Mouse (Mus musculus): ENCODE measurements around the gene Slc9a3r1. TPM values are rescaled to one million over a fixed set of nuclear protein-coding genes. Genes with fewer than 3 reads are reported as not detected.
A peak's percentile ranks its signal among the peaks of the same experiment; 100 is the strongest.

Slc9a3r1 gene
- polyA plus RNA-seq, 1 experiment from 2014 or later, result 60.5 TPM

DNA sequence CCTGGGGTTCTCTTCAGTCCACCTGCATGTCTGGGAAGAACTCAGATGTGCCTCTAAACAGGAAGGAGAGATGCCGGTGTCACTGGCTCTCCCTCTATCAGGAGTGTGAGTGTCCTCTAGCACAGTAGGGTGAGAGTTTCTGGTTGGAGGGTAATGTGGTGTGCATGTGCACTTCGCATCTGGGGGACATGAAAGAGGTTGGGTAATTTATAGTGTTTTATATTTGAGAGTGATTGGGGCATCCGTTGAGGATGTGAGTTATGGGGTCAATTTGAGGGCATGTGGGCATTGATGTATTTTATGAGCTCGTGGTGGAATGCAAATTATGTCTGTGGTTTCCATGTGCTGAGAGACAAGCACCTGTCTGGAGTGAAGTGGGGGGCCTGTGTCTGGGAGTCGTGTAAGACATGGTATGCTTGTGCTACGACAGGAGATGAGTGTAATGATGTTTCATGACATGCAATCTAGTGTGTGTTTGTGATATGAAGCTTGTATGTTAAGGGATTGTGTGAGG is 12.3 kb upstream of the Slc9a3r1 start:
- Histone ChIP-seq H3K27ac (no peak overlapping the region), H3K4me3 (replicated peaks; ENCODE audit: low read length) (no peak overlapping the region), H3K27me3 (ENCODE audit: control insufficient read depth, insufficient read depth, low read length) (peaks cover 31% of the 10 kb centered on the region), H3K9ac (no peak overlapping the region), H3K9me3 (ENCODE audit: control insufficient read depth, low read length) (no peaks in the 10 kb centered on the region), H3K36me3 (replicated peaks; ENCODE audit: control insufficient read depth, insufficient read depth) (no peaks in the 10 kb centered on the region), H3K4me1 (replicated peaks; ENCODE audit: control insufficient read depth, insufficient read depth, low read length) (no peaks in the 10 kb centered on the region; the same call in 1 of the 2 replicates), H3K4me2 (replicated peaks) (no peak overlapping the region)
- ATAC-seq (ENCODE audit: low FRiP score) (no peak), DNase-seq (ENCODE audit: low spot score) (no peak)
- 78% methylated on average over 6 of the region's 6 CpGs for WGBS

DNA sequence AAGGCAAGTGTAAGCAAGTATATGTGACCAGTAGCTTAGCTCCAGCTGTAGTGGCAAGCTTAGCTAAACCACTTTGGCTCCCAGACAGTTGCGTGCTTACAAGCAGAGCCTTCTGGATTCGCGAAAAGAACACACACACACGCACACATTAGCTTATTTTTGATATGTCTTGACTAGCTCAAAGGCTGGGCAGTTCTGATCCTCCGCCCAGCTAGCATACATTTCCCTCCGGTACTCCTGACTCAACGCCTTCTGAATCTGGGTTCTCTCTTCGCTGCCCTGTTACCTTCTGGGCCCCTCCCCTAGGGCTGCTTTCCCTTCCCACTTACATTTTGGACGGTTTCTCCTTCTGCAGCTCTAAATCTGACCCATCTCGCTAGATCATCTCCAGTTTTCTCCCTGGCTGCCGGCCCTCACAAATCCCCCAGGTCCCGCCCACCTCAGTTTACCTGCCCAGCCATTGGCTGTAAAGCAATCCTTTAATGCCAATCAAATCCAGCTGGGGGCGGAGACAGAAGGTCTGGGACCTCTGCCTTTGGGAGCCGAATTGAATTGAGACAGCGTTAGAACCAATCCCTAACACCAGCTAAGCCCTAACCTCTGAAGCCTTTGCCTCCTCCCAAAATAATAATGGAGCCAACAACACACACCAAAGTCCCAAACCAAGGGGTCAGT is 11.2 kb upstream of the Slc9a3r1 start:
- Histone ChIP-seq H3K9me3 (ENCODE audit: control insufficient read depth, low read length) (no peaks in the 10 kb centered on the region), H3K4me2 (replicated peaks) (peak overlapping the region; percentile 53), H3K4me1 (replicated peaks; ENCODE audit: control insufficient read depth, insufficient read depth, low read length) (no peaks in the 10 kb centered on the region; the same call in 1 of the 2 replicates), H3K27me3 (ENCODE audit: control insufficient read depth, insufficient read depth, low read length) (peaks cover 42% of the 10 kb centered on the region), H3K9ac (peak overlapping the region; percentile 56), H3K4me3 (replicated peaks; ENCODE audit: low read length) (peak overlapping the region; percentile 27), H3K27ac (no peak overlapping the region), H3K36me3 (replicated peaks; ENCODE audit: control insufficient read depth, insufficient read depth) (no peaks in the 10 kb centered on the region)
- 5% methylated on average over 15 of the region's 15 CpGs for WGBS
- ATAC-seq (ENCODE audit: low FRiP score) (peak; percentile 69), DNase-seq (ENCODE audit: low spot score) (peak; percentile 81)

DNA sequence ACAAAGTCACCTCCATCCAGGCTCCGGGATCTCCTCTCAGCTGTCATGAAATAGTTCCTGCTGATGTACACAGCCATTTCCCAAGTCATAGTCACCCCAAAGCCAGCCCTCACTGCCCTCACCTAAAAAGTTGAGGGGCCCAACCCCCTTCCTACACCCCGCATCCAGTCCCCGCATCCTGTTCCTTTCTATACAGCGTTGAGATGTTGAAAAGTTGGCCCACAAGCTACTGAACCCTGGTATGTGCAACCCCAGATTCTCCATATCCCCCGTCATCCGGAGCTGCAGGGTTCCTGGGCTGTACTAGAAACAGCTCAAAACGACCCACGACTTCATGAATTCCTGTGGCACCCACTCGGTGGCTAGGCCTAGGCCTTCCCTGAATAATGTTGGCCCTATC is 10.1 kb upstream of the Slc9a3r1 start:
- H3K27me3 ChIP-seq (ENCODE audit: control insufficient read depth, insufficient read depth, low read length), result peaks cover 44% of the 10 kb centered on the region
- no peak overlapping the region for H3K27ac ChIP-seq
- H3K9ac ChIP-seq, result no peak overlapping the region
- no peaks in the 10 kb centered on the region; the same call in 1 of the 2 replicates for H3K4me1 ChIP-seq (replicated peaks; ENCODE audit: control insufficient read depth, insufficient read depth, low read length)
- no peak for DNase-seq (ENCODE audit: low spot score)
- no peaks in the 10 kb centered on the region for H3K36me3 ChIP-seq (replicated peaks; ENCODE audit: control insufficient read depth, insufficient read depth)
- H3K9me3 ChIP-seq (ENCODE audit: control insufficient read depth, low read length), result no peaks in the 10 kb centered on the region
- ATAC-seq (ENCODE audit: low FRiP score), result no peak
- H3K4me2 ChIP-seq (replicated peaks), result no peak overlapping the region
- WGBS, result 82% methylated on average over 9 of the region's 9 CpGs
- H3K4me3 ChIP-seq (replicated peaks; ENCODE audit: low read length), result no peak overlapping the region

DNA sequence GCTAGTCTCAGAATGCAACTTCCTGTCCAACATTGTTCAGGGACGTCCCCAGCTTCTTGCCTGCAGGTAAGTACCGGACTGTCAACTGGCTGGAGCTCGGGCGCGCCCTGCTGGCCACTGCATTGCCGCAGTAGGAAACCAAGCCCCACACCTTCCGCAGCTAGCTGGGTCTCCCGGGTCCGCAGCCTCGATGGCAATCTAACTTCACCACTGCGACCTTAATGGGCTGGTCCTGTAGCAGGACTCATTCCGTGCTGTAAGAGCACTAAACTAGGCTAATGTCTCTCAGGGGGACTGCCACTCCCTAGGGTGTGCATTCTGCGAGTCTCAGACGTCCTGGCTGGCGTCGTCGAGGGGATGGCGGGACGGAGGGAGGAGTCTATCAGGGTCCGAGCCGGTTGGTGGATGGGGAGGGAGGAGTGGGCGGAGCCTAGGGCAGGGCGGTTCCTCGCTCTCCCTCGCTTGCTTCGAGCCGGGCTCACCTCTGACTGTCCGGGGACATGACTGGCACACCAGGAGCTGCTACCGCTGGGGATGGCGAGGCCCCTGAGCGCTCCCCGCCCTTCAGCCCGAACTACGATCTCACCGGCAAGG is 9.3 kb upstream of the Slc9a3r1 start:
- peak overlapping the region; percentile 8 for H3K4me3 ChIP-seq (replicated peaks; ENCODE audit: low read length)
- under 1% methylated on average over 33 of the region's 35 CpGs for WGBS
- peaks cover 44% of the 10 kb centered on the region for H3K27me3 ChIP-seq (ENCODE audit: control insufficient read depth, insufficient read depth, low read length)
- DNase-seq (ENCODE audit: low spot score) (peak; percentile 66), ATAC-seq (ENCODE audit: low FRiP score) (peak; percentile 38; the same call in 1 of the 2 replicates)
- H3K9me3 ChIP-seq (ENCODE audit: control insufficient read depth, low read length), result no peaks in the 10 kb centered on the region
- H3K4me1 ChIP-seq (replicated peaks; ENCODE audit: control insufficient read depth, insufficient read depth, low read length), result no peaks in the 10 kb centered on the region; the same call in 1 of the 2 replicates
- H3K4me2 ChIP-seq (replicated peaks), result peak overlapping the region; percentile 27
- H3K9ac ChIP-seq, result no peak overlapping the region
- H3K27ac ChIP-seq, result no peak overlapping the region
- no peaks in the 10 kb centered on the region for H3K36me3 ChIP-seq (replicated peaks; ENCODE audit: control insufficient read depth, insufficient read depth)

DNA sequence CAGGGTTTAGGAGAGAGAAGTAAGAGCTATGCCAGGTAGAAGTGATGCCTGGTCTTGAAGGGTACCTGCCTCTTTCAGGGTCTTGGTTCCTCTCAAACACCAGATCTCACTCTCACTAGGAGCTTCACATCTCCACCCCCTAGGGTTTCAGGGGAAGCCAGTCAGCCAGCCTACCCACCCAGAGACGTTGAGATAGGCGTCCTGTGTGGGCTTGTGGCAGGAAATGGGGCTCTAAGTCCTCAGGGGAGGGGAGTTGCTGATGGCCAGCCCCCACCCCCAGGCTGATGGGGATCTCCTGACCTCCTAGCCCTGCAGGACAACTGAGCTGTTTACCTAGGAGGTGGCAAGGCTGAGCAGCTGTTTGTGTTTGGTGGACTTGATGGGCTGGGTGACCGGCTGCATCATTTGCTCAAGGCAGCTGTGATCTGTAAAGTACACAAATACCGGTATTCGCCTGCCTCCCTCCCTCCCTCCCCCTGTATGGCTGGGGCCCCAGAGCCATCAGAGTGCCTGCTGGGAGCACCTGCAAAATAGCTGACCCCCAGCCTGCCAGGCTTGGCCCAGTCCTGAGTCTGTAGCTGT is 8.0 kb upstream of the Slc9a3r1 start:
- H3K9me3 ChIP-seq (ENCODE audit: control insufficient read depth, low read length), result no peaks in the 10 kb centered on the region
- WGBS, result 17% methylated on average over 5 of the region's 5 CpGs
- H3K4me2 ChIP-seq (replicated peaks), result no peak overlapping the region
- DNase-seq (ENCODE audit: low spot score) (no peak), ATAC-seq (ENCODE audit: low FRiP score) (no peak)
- no peak overlapping the region for H3K4me3 ChIP-seq (replicated peaks; ENCODE audit: low read length)
- no peak overlapping the region for H3K9ac ChIP-seq
- no peaks in the 10 kb centered on the region; the same call in 1 of the 2 replicates for H3K4me1 ChIP-seq (replicated peaks; ENCODE audit: control insufficient read depth, insufficient read depth, low read length)
- H3K36me3 ChIP-seq (replicated peaks; ENCODE audit: control insufficient read depth, insufficient read depth), result no peaks in the 10 kb centered on the region
- H3K27me3 ChIP-seq (ENCODE audit: control insufficient read depth, insufficient read depth, low read length), result peaks cover 44% of the 10 kb centered on the region
- no peak overlapping the region for H3K27ac ChIP-seq

DNA sequence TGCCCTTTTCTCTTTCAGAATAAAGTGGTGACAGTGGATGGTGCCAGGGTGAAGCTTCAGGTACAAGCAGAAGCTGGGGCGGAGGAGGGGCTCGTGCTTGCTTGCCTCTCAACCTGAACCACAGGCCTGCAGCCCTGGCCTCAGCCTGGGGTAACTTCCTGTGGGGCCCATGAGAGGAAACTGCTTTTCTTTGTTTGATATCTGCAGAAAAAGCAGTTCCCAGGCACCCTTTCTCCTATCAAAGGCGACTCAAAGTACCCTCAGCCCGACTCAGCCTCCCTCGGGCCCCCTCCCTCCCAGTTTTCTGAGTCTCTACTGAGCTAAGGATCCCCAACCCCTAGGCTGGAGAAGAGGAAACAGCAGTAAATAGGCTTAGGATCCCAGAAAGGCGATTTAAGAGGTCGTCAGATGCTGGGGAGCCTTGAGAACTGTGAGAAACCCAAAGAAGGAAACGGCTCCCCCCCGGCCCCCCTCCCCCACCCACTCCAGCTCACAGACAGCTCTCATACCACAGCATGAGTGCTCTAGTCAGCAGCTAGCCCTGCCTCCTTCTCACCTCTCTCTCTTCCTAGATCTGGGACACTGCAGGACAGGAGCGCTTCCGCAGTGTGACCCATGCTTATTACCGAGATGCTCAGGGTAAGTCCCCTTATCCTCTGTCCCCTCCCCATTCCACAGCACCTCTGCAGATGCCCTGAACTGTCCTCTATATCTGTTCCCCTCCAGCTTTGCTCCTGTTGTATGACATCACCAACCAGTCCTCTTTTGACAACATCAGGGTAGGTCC is 5.0 kb upstream of the Slc9a3r1 start:
- H3K9me3 ChIP-seq (ENCODE audit: control insufficient read depth, low read length), result no peaks in the 10 kb centered on the region
- no peaks in the 10 kb centered on the region for H3K36me3 ChIP-seq (replicated peaks; ENCODE audit: control insufficient read depth, insufficient read depth)
- H3K27ac ChIP-seq, result no peak overlapping the region
- DNase-seq (ENCODE audit: low spot score), result no peak
- peaks cover 4% of the 10 kb centered on the region; the same call in 1 of the 2 replicates for H3K4me1 ChIP-seq (replicated peaks; ENCODE audit: control insufficient read depth, insufficient read depth, low read length)
- H3K27me3 ChIP-seq (ENCODE audit: control insufficient read depth, insufficient read depth, low read length), result peaks cover 61% of the 10 kb centered on the region
- H3K4me3 ChIP-seq (replicated peaks; ENCODE audit: low read length), result no peak overlapping the region
- no peak for ATAC-seq (ENCODE audit: low FRiP score)
- no peak overlapping the region for H3K4me2 ChIP-seq (replicated peaks)
- 44% methylated on average over 12 of the region's 12 CpGs for WGBS
- H3K9ac ChIP-seq, result no peak overlapping the region

DNA sequence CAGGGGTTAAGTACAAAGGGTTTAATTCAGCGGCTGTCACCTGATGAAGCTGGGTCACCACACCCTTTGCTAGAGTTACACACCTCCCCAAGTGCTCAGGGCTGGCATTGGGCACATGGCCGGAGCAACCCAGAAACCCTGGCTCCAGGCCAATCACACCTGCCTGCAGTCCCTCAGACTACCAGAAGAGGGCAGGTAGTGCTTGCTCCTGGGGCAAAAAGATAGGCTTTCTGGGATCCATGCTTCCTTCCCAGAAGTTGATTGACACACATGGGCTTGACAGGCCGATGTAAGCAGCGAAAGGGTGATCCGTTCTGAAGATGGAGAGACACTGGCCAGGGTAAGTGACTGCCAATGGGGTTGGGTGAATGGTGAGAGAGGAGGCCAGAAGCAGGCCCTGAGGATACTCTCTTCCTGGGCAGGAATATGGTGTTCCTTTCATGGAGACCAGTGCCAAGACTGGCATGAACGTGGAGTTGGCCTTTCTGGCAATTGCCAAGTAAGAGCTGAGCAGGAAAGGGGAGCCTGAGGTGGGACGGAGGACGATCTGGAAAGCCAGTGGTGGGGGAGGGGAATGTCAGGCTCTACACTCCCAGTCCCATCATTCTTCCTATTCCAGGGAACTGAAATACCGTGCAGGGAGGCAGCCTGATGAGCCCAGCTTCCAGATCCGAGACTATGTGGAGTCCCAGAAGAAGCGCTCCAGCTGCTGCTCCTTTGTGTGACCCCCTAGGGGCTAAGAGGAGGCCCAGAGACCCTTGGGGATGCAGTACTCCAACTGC is 2.9 kb upstream of the Slc9a3r1 start:
- H3K36me3 ChIP-seq (replicated peaks; ENCODE audit: control insufficient read depth, insufficient read depth), result no peaks in the 10 kb centered on the region
- ATAC-seq (ENCODE audit: low FRiP score), result no peak
- H3K4me3 ChIP-seq (replicated peaks; ENCODE audit: low read length), result no peak overlapping the region
- H3K27me3 ChIP-seq (ENCODE audit: control insufficient read depth, insufficient read depth, low read length), result peaks cover 60% of the 10 kb centered on the region
- peaks cover 13% of the 10 kb centered on the region; the same call in 1 of the 2 replicates for H3K4me1 ChIP-seq (replicated peaks; ENCODE audit: control insufficient read depth, insufficient read depth, low read length)
- 37% methylated on average over 11 of the region's 11 CpGs for WGBS
- no peak for DNase-seq (ENCODE audit: low spot score)
- no peaks in the 10 kb centered on the region for H3K9me3 ChIP-seq (ENCODE audit: control insufficient read depth, low read length)
- no peak overlapping the region for H3K9ac ChIP-seq
- H3K27ac ChIP-seq, result no peak overlapping the region
- H3K4me2 ChIP-seq (replicated peaks), result no peak overlapping the region

DNA sequence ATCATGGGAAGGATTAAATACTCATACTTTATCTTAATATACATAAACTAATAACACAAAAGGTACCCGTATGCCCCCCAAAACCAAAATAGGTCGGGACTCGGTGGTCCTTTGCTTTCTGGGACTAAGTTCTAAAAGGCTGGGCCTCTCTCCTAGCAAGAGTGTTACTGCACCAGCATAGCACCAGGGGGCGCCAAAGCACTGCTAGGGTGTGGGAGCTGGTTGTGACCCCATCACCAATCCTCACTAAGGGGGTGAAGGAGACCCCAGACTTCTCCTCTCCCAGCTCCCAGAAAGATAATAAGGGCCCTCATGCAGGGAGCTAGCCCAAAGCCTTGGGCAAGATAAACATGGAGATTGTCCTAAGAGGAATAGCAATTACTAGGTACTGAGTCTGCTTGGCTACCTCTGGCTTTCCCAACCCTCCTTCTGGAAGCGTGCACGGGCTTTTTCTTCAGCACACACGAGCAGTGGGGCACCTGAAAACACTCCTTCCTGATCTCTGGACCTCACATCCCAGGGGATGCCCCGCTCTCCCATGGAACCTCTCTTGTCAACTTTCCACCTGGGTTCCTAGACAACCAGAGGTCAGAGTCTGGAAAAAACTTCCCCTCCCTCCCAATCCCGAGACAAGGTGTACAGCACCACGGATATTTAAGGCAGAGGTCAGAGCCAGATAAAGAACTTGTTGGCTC is 2.1 kb upstream of the Slc9a3r1 start:
- no peak for ATAC-seq (ENCODE audit: low FRiP score)
- peaks cover 60% of the 10 kb centered on the region for H3K27me3 ChIP-seq (ENCODE audit: control insufficient read depth, insufficient read depth, low read length)
- H3K27ac ChIP-seq, result no peak overlapping the region

More for the DNA sequence above, 2.1 kb upstream of the Slc9a3r1 start:
- DNase-seq (ENCODE audit: low spot score), result peak; percentile 71
- no peak overlapping the region for H3K4me3 ChIP-seq (replicated peaks; ENCODE audit: low read length)
- WGBS, result 28% methylated on average over 10 of the region's 10 CpGs
- H3K4me2 ChIP-seq (replicated peaks), result no peak overlapping the region
- peaks cover 13% of the 10 kb centered on the region; the same call in 1 of the 2 replicates for H3K4me1 ChIP-seq (replicated peaks; ENCODE audit: control insufficient read depth, insufficient read depth, low read length)
- H3K9me3 ChIP-seq (ENCODE audit: control insufficient read depth, low read length), result no peaks in the 10 kb centered on the region
- no peak overlapping the region for H3K9ac ChIP-seq
- no peaks in the 10 kb centered on the region for H3K36me3 ChIP-seq (replicated peaks; ENCODE audit: control insufficient read depth, insufficient read depth)

All from hindbrain, embryonic 14.5 days (tissue).